Mouse (Mus musculus) CH12.LX (cell line): ENCODE results near the gene Fbxo41. TPM values are rescaled to one million over a fixed set of nuclear protein-coding genes. Genes with fewer than 3 reads are reported as not detected.

ENCODE experiments used
- DNase-seq: peaks from one replicate; pipeline ENCODE4 v3.0.0-alpha.2; 2013; ENCODE audit errors: extremely low read depth
- H3K27ac ChIP-seq: 2 replicates; pipeline ENCODE4 v1.5.1; 2012; ENCODE audit warnings: low read depth, mild to moderate bottlenecking, control low read depth, moderate library complexity; ENCODE audit not compliant: insufficient read depth
- H3K27me3 ChIP-seq: replicated peaks from 2 replicates; pipeline ENCODE3; 2012; ENCODE audit warnings: inconsistent platforms
- H3K36me3 ChIP-seq, 2 experiments: replicated peaks in 1 of 2; 2 replicates each; pipeline versions ENCODE3 to v1.6.1; 2012; ENCODE audit warnings: inconsistent platforms in 1 of 2, low read length in 1 of 2, mild to moderate bottlenecking in 1 of 2, mixed read lengths in 1 of 2, moderate library complexity in 1 of 2; ENCODE audit not compliant: control insufficient read depth in 1 of 2, insufficient read depth in 1 of 2
- H3K4me1 ChIP-seq, 2 experiments: 2 replicates each; pipeline ENCODE4 v1.6.1; 2012; ENCODE audit warnings: inconsistent platforms in 1 of 2, moderate library complexity in 1 of 2; ENCODE audit not compliant: insufficient read depth in 2 of 2, control insufficient read depth in 1 of 2
- H3K4me2 ChIP-seq: 2 replicates; pipeline ENCODE4 v1.6.1; 2012; ENCODE audit warnings: low read depth, mild to moderate bottlenecking, control low read depth; ENCODE audit not compliant: poor library complexity, insufficient read depth, severe bottlenecking
- H3K4me3 ChIP-seq, 3 experiments: fragments of 150-350 bp in 1 of 3; sonication (generic) in 1 of 3; replicated peaks in 1 of 3; 2 replicates each; pipeline versions ENCODE3 to v1.5.1; 2011 to 2012; ENCODE audit warnings: low read depth in 2 of 3, low read length in 2 of 3, mild to moderate bottlenecking in 2 of 3, moderate library complexity in 2 of 3, control low read depth in 1 of 3, improper control_type of control experiment in 1 of 3, inconsistent platforms in 1 of 3, mixed read lengths in 1 of 3; ENCODE audit not compliant: poor library complexity in 1 of 3
- H3K79me2 ChIP-seq: replicated peaks from 2 replicates; pipeline ENCODE4 v1.6.1; 2012; ENCODE audit warnings: mild to moderate bottlenecking, moderate library complexity; ENCODE audit not compliant: control insufficient read depth, poor library complexity, insufficient read depth, severe bottlenecking; ENCODE audit errors: extremely low read depth
- H3K9ac ChIP-seq: 2 replicates; pipeline ENCODE4 v1.6.1; 2012; ENCODE audit warnings: low read depth, mild to moderate bottlenecking, control low read depth, moderate library complexity; ENCODE audit not compliant: insufficient read depth
- H3K9me3 ChIP-seq: replicated peaks from 2 replicates; pipeline ENCODE3; 2012; ENCODE audit warnings: low read length, inconsistent platforms, mixed read lengths
- BHLHE40 ChIP-seq: IDR thresholded peaks from 2 replicates; pipeline ENCODE4 v1.6.1; 2011; ENCODE audit warnings: mild to moderate bottlenecking, low read depth, low read length, improper control_type of control experiment
- GABPA ChIP-seq: IDR thresholded peaks from 2 replicates; pipeline ENCODE4 v1.6.1; 2012; ENCODE audit warnings: low read depth, low read length, improper control_type of control experiment, inconsistent platforms; ENCODE audit not compliant: insufficient replicate concordance
- HCFC1 ChIP-seq: IDR thresholded peaks from 2 replicates; pipeline ENCODE4 v1.6.1; 2012; ENCODE audit warnings: low read depth, mild to moderate bottlenecking, inconsistent platforms, low read length, improper control_type of control experiment
- IRF4 ChIP-seq: IDR thresholded peaks from 2 replicates; pipeline ENCODE4 v1.6.1; 2014; ENCODE audit warnings: low read depth, mild to moderate bottlenecking, inconsistent platforms, low read length, improper control_type of control experiment
- JUN ChIP-seq: IDR thresholded peaks from 2 replicates; pipeline ENCODE4 v1.6.1; 2011; ENCODE audit warnings: low read depth, mild to moderate bottlenecking, low read length, improper control_type of control experiment, moderate library complexity; ENCODE audit not compliant: insufficient read depth
- MAFK ChIP-seq: IDR thresholded peaks from 2 replicates; pipeline ENCODE4 v1.6.1; 2011; ENCODE audit warnings: low read length, improper control_type of control experiment; ENCODE audit not compliant: insufficient replicate concordance
- MAX ChIP-seq: IDR thresholded peaks from 2 replicates; pipeline ENCODE4 v1.6.1; 2011; ENCODE audit warnings: low read length, improper control_type of control experiment
- MEF2A ChIP-seq: IDR thresholded peaks from 2 replicates; pipeline ENCODE4 v1.6.1; 2014; ENCODE audit warnings: low read depth, mild to moderate bottlenecking, inconsistent platforms, low read length, improper control_type of control experiment, borderline replicate concordance
- MXI1 ChIP-seq: IDR thresholded peaks from 2 replicates; pipeline ENCODE4 v1.6.1; 2011; ENCODE audit warnings: mild to moderate bottlenecking, low read depth, low read length, improper control_type of control experiment
- MYC ChIP-seq: IDR thresholded peaks from 2 replicates; pipeline ENCODE4 v1.6.1; 2011; ENCODE audit warnings: low read depth, mild to moderate bottlenecking, improper control_type of control experiment, low read length
- NELFE ChIP-seq: IDR thresholded peaks from 2 replicates; pipeline ENCODE4 v1.6.1; 2011; ENCODE audit warnings: low read depth, low read length, improper control_type of control experiment
- RAD21 ChIP-seq: IDR thresholded peaks from 2 replicates; pipeline ENCODE4 v1.6.1; 2011; ENCODE audit warnings: low read depth, mild to moderate bottlenecking, low read length, improper control_type of control experiment, moderate library complexity
- RCOR1 ChIP-seq: conservative IDR thresholded peaks from 2 replicates; pipeline ENCODE4 v1.6.1; 2012; ENCODE audit warnings: low read depth, mild to moderate bottlenecking, inconsistent platforms, low read length, improper control_type of control experiment
- TBP ChIP-seq: conservative IDR thresholded peaks from 2 replicates; pipeline ENCODE4 v1.6.1; 2011; ENCODE audit warnings: low read depth, low read length, improper control_type of control experiment
- UBTF ChIP-seq: IDR thresholded peaks from 2 replicates; pipeline ENCODE4 v1.6.1; 2012; ENCODE audit warnings: low read depth, mild to moderate bottlenecking, inconsistent platforms, low read length, improper control_type of control experiment, moderate library complexity
- USF2 ChIP-seq: conservative IDR thresholded peaks from 2 replicates; pipeline ENCODE4 v1.6.1; 2011; ENCODE audit warnings: low read depth, low read length, improper control_type of control experiment
- ZMIZ1 ChIP-seq: IDR thresholded peaks from 2 replicates; pipeline ENCODE4 v1.6.1; 2012; ENCODE audit warnings: low read depth, mild to moderate bottlenecking, inconsistent platforms, low read length, improper control_type of control experiment
- ZNF384 ChIP-seq: IDR thresholded peaks from 2 replicates; pipeline ENCODE4 v1.6.1; 2012; ENCODE audit warnings: low read depth, low read length, improper control_type of control experiment, inconsistent platforms
- dilution Hi-C: fragments of 300-500 bp; cut with MboI; formaldehyde crosslinking; loops from 2 replicates; pipeline ENCODE4 v1.14.3; 2020; ENCODE audit warnings: low sequenced_read_pairs; ENCODE audit not compliant: extremely low pct_unique_long_range_greater_than_20kb, extremely low pct_ligation_motif_present
- in situ Hi-C: fragments of 300-500 bp; cut with MboI; formaldehyde crosslinking; loops from 3 replicates; pipeline ENCODE4 v1.14.3; 2019; ENCODE audit warnings: low sequenced_read_pairs, low pct_ligation_motif_present, low pct_unique_long_range_greater_than_20kb, mixed read lengths
- polyA plus RNA-seq: library from polyadenylated mRNA; unstranded; fragments of >175 nt; gene quantifications from 2 replicates; pipeline ENCODE4 v1.2.1, GENCODE M21; 2012; ENCODE audit warnings: low read depth; ENCODE audit not compliant: insufficient read length
- total RNA-seq, 2 experiments: library from RNA; depleted of rRNA; stranded (reverse); fragments of 300-350 nt in 1 of 2; fragments of >200 nt in 1 of 2; gene quantifications; 2 replicates each; pipeline ENCODE4 v1.2.3; 2012 to 2014

The Fbxo41 gene
- total and polyA plus RNA-seq, 3 experiments = 0.04 TPM; not detected in 2

GRCm38 (mm10) chr6:85489717-85490116, 13.1 kb downstream of the Fbxo41 start:
- H3K4me1 ChIP-seq = peaks cover 0 to 2% of the 10 kb centered on the region in 2 experiments; a peak in 1 of 4 replicates
- dilution Hi-C loops (no loop called here), in situ Hi-C loops (no loop called here)
- H3K4me3 ChIP-seq = no peak overlapping the region
- no peaks in the 10 kb centered on the region for H3K79me2 ChIP-seq
- TF ChIP-seq UBTF (no peak), MXI1 (no peak), GABPA (no peak), ZNF384 (no peak), MYC (no peak), MEF2A (no peak), NELFE (no peak), BHLHE40 (no peak), RCOR1 (no peak)
- H3K9me3 ChIP-seq = no peaks in the 10 kb centered on the region
- H3K27me3 ChIP-seq = peaks cover 38% of the 10 kb centered on the region
- H3K9ac ChIP-seq = no peak overlapping the region
- DNase-seq = no peak
- H3K27ac ChIP-seq = no peak overlapping the region
- H3K36me3 ChIP-seq = no peaks in the 10 kb centered on the region
- H3K4me2 ChIP-seq = no peak overlapping the region

GRCm38 (mm10) chr6:85488510-85488909, 14.3 kb downstream of the Fbxo41 start:
- Histone ChIP-seq H3K4me2 (no peak overlapping the region), H3K9me3 (peaks cover 6% of the 10 kb centered on the region), H3K79me2 (no peaks in the 10 kb centered on the region), H3K36me3 (no peaks in the 10 kb centered on the region), H3K4me3 (no peak overlapping the region), H3K4me1 (peaks cover 0 to 2% of the 10 kb centered on the region in 2 experiments; a peak in 1 of 4 replicates), H3K27ac (no peak overlapping the region), H3K27me3 (peaks cover 30% of the 10 kb centered on the region), H3K9ac (no peak overlapping the region)
- no peak for DNase-seq
- dilution Hi-C loops = no loop called here
- in situ Hi-C loops = no loop called here
- TF ChIP-seq NELFE (no peak), JUN (no peak), USF2 (no peak), MAFK (no peak), IRF4 (no peak), TBP (no peak), RAD21 (no peak), HCFC1 (no peak), ZMIZ1 (no peak), MAX (no peak), GABPA (no peak), ZNF384 (no peak)
